Mouse (Mus musculus): ENCODE measurements around the gene Mup18. TPM values are rescaled to one million over a fixed set of nuclear protein-coding genes. Genes with fewer than 3 reads are reported as not detected.
"Not testable (repeated sequence)": the region's sequence is repeated elsewhere in the genome, so short reads cannot be mapped to it uniquely, and the experiment has no call there.

Gene Mup18
- not detected in 2 replicates for polyA plus RNA-seq (2014; fragmentation: Nextera tagmentation; extraction: Ambion mirVana)

DNA sequence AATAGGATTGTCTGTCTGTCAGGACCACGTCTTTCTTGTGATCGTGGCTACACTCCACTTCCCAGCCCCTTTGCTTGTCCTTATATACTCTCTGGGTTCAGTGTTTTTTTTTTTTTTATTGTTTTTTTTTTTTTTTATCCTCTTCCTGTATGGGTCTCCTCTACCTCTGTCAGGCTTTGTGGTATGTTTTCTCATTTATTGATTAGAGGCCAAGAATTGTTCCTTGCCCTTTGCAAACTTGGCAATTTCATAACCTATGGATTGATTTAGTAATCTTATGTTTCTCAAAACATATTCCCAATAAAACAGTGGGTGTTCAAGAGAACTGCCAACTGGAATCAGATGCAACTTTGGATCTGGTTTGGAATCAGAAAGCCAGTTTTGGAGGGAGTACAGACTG is at the start of gene Mup18:
Gene Mup18, minus strand, starts transcription at position 101 of the 400 bp plus-strand sequence.
- WGBS: 66% methylated on average over 2 of the region's 2 CpGs
- H3K4me2 ChIP-seq; DNase-seq; ATAC-seq (ENCODE audit: insufficient read depth); H3K27me3 ChIP-seq (ENCODE audit: insufficient read depth, low read length); H3K27ac ChIP-seq (ENCODE audit: low read depth); H3K4me3 ChIP-seq (ENCODE audit: low read depth, low read length); H3K9me3 ChIP-seq (ENCODE audit: low read depth, low read length); H3K9ac ChIP-seq; H3K36me3 ChIP-seq (ENCODE audit: insufficient read depth); H3K4me1 ChIP-seq (ENCODE audit: insufficient read depth): not testable (repeated sequence)

DNA sequence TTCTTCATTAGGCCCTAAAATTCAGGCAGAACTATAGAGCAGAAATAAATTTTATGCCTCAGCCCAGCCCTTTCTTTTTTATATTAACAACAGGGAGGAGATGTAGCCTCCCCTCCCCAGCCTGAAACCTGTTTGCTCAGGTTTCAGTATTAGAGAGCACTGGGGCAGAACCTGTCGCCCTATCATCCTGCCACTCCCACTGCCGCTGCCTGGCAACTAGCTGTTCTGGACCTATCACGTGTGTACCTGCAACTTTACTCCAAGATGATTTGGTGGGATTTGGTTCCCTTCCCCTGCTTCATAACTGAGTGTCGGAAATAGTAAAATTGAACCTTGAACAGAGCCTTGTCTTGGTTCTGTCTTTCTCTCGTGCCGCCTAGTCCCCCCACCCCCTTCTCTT is 40.4 kb upstream of the Mup18 start:
- not testable (repeated sequence) for H3K9ac ChIP-seq; H3K4me1 ChIP-seq (ENCODE audit: insufficient read depth); H3K4me2 ChIP-seq; DNase-seq; H3K4me3 ChIP-seq (ENCODE audit: low read depth, low read length); H3K27ac ChIP-seq (ENCODE audit: low read depth); H3K9me3 ChIP-seq (ENCODE audit: low read depth, low read length); H3K27me3 ChIP-seq (ENCODE audit: insufficient read depth, low read length); ATAC-seq (ENCODE audit: insufficient read depth); H3K36me3 ChIP-seq (ENCODE audit: insufficient read depth)
- 84% methylated on average over 5 of the region's 6 CpGs for WGBS

Other genes with a start within 250 kb of the Mup18 start
- not detected in 2 replicates for gene Mup15, start 234.4 kb downstream of the Mup18 start, polyA plus RNA-seq (2014; fragmentation: Nextera tagmentation; extraction: Ambion mirVana)
- gene Mup16, start 154.6 kb downstream of the Mup18 start, polyA plus RNA-seq (2014; fragmentation: Nextera tagmentation; extraction: Ambion mirVana): not detected in 2 replicates
- gene Mup17, start 78.3 kb downstream of the Mup18 start, polyA plus RNA-seq (2014; fragmentation: Nextera tagmentation; extraction: Ambion mirVana): not detected in 2 replicates
- not detected in 2 replicates for gene Mup19, start 108.1 kb upstream of the Mup18 start, polyA plus RNA-seq (2014; fragmentation: Nextera tagmentation; extraction: Ambion mirVana)
- gene Mup5, start 161.1 kb upstream of the Mup18 start, polyA plus RNA-seq (2014; fragmentation: Nextera tagmentation; extraction: Ambion mirVana): not detected in 2 replicates

Measured in lung, embryonic 14.5 days (tissue).